Mouse (Mus musculus) testis, postnatal 10 days (tissue): ENCODE results near the gene A930033H14Rik.

ENCODE experiments used
- DNase-seq: peaks from one replicate; pipeline ENCODE4 v3.0.0; 2021; ENCODE audit warnings: low spot score

The A930033H14Rik gene

DNA sequence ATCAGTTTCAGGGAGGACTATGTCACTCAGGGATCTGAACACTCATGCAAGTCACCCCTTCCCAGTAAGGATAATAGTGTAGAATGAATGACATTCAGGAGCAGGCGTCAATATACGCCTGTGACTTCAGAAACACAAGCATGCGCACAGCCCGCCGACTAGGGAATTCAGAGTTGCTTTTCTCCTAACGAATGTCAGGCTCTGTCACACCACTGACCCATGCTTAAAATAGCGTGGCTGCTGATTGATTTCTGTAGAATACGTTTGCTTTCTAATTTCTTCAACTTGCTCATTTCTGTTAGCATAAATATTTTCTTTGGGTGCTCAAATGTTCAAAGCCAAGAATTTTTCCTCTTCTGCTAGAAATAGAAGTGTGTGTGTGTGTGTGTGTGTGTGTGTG, 13.1 kb upstream of the A930033H14Rik start:
- DNase-seq, result no peak

DNA sequence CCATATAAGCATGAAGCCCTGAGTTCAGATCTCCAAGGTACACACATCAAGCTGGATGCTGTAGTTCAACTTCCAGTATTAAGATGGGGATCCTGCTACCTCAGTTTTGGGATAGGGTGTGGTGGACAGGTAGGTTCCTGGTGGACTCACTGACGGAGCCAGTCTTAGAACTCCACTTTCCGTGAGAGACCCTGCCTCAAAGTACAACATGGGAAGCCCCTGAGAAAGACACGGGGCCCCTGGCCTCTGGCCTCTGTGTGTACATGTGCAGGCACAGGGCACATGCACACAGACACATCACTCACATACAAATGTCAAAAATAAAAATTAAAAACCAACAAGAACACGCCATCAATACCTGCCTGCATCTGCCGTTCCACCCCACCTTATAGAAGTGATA, 12.6 kb upstream of the A930033H14Rik start:
- DNase-seq, result no peak

DNA sequence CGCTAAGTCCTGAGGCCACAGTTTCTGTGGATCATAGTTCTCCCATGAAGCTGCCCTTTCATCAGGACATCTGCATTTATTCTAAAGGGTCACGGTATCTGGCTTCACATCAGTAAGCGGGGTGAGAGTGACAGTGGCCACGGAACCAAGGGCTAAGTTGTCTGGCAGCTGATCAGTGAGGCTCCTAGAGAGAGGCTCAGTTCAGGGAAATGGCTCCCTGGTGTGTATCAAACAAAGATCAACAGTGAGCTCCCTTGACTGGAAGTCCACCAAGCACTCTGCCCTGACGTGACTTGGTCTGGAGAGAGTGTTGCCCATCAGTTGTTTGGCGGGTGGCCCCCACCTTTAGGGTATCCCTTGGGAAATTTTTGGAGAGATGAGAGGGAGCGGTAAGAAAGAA, 11.4 kb upstream of the A930033H14Rik start:
- no peak for DNase-seq

DNA sequence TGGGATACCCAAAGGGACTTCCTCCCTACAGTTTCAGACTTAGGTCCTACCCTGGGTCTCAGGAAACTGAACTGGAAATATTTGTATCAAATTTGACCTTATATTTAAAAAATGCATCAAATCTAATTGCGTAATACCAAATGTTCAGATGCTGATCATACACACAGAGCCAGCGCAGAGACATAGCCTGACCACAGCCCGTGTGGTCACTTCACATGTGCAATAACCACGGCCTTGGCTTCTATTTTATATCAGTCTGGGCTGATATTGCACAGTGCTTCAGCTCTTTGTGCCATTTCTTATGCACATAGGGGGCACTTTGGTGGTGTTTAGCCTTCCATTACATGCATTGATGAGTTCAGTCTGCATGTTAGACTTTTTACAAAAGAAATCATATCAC, 10.3 kb upstream of the A930033H14Rik start:
- no peak for DNase-seq

DNA sequence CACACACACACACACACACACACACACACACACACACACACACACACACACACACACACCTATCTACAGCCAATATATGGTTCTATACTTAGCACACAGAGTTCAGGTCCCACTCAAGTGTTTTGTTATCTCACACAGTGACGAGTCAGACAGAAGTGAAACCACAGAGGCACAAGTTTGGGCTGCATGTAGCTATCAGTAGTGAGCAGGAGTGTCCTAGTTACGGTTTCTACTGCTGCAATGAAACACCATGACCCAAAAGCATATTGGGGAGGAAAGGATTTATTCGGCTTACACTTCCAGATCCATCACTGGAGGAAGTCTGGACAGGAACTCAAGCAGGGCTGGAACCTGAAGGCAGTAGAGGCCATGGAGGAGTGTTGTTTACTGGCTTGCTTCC, 9.1 kb upstream of the A930033H14Rik start:
- DNase-seq, result no peak

DNA sequence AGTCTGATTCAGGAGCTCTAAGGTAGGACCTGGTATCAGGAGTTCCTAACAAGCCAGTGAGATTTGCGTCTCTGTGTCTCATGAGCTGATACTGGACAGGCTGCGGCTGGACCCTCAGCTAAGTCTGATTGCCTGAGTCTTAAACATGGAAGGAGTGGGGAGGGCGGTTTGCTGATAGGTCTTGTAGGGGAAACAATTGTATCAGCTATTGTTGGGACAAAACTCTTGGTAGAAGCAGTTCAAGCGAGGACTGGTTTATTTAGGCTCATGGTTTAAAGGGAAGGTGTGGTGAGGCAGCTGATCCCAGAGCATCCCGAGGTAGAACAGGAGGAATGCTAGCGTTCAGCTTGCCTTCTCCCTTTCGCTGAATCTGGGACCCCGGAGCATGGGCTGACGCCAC, 8.2 kb upstream of the A930033H14Rik start:
- peak; percentile 31 for DNase-seq

DNA sequence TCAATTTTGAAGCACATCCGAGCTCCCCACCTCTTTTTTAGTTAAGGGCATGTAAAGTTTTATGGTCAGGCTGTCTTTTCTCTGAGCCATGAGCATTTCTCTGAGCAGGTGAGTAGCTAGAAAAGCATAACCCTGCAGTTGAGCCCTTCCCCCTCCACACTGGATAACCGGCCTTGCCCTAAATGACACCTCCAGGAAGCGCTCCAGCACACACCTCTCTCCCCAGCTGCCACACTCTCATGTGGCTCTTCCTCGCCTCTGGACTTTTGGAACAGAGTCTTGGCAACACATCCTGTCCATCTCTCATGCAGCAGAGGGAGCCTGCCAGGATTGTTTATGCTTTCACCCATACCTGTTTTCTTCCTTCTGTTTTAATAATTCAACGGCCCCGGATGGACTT, 7.4 kb upstream of the A930033H14Rik start:
- no peak for DNase-seq

DNA sequence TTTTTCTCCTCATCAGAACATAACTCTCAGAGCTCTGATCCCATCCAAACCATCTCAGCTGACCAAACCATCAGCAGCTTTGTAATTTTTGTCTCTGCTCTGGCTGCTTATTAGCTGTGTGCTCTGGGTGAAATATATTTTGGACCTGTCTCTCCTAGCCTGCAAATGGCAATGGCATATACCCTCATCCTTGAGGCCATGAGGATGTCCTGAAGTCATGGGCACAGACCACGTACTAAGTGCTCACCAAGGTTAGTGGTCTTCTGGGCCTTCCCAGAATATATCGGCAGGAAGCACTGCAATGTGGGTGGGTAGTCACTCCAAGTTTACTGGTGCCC, 6.4 kb upstream of the A930033H14Rik start:
- DNase-seq, result peak; percentile 29

DNA sequence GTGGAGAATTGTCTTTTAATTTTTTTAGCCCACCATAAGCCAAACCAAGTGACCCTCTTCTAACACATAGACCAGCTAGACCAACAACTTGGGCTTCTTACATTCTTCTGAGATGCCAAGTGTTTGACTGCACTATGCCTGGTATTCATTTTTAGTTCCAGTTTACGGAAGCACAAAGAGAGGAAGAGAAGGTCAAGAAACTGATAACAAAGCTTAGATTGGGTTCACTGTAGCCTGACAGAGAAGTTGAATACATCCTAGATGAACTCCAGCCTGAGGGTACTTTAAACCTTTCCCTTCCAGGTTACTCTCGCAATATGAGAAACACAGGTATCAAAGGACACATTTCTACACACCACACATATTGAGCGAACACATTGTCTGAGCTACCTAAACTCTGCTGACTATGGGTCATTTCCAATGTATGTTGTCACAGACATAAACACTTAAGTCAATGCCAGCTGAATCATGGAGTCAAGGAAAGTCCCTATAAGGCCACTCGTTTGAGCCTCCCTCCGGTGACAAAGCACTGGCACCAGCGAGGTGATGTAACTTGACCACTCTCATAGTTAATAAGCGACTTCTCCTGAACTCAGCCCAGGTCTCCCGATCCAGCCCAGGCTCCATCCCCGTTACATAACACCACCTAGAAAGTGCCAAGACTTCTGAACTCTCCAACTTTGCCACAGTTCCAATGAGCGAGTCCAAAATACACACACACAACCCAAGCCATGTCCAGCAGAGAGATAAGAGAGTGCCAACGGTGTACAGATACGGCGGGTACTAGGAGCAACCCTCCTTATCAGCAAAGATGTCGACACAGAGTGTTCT, 5.8 kb upstream of the A930033H14Rik start:
- peak; percentile 43 for DNase-seq

DNA sequence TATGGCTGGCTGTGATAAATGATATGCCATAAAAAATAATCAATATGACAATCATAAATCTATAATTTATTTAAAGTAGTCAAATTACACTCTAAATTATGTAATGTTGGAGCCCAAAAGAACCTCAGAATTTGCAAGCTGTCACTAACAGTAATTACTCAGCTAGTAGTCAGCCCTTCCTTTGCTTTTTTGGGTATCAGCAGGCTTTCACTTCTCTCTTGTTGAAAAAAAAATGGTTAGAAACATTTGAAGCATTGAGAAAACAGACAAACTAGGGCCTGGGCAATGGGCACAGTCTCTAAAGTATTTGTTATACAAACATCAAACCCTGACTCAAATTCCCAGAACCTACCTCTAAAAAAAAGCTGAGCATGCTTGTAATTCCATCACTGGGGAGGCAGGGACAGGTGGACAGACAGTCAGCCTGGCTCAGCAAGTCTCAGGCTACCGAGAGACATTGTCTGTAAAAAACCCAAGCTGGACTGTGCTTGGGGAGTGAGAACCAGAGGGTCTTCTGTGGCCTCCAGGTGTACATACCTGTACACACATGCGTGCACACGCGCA, 4.3 kb upstream of the A930033H14Rik start:
- DNase-seq, result peak; percentile 28

DNA sequence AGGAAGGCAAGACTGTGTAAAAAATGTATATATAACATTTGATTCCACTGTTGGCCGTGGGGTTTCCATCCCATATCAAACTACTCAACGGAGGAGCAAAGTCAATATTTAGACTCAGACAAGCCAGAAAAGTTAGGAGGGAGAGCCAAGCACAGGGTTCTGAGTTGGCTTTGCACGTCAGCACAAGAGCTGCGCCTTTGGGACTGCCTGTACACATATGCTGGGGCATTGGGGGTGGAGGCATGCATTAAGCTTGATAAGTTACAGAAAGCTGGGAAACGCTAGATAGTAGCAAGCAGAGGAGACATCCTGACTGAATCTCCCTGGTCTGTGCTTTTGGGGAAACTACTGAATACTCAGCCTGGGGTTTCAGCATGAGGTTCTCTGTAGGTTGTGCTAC, 1.1 kb upstream of the A930033H14Rik start:
- peak; percentile 46 for DNase-seq

DNA sequence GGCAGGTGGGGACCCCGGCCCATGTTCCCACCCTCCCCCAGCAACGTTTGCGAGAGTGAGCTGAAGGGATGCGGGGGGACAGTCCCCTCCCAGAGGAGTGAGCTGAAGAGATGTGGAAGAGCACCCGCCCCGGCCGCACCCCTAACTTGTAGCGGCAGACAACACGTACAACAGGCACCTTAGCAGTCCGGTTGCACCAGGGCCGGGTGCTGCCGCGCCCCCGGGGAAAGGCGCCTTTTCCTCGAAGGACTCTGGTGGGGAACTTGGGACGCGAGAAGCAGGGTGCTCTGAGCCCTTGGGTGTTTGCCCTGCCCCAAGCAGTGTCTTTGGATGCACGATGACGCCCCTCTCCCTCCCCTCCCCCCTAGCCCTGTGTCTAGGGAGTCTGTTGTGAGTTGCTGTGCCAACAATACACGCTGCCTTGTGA, 566 bp upstream of the A930033H14Rik start:
- peak; percentile 65 for DNase-seq

DNA sequence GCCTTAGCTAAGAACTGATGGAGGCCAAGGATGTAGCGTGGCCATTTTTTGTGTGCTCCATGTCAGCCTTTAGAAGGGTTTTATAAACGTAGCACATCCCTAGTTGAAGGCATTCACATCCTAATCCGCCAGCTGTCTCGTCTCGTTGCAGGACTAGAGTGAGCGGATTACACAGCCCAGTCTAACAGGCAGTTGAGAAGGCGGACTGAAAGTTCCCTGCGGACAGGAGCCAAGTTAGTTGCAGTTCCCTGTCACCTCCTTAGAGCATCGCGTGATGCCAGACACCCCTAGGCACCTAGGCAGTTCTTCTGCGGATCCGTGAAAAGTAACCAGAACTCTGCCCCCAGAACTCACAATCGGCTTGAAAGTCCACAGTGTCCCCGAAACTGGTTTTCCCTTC, 922 bp downstream of the A930033H14Rik start:
- DNase-seq, result peak; percentile 65

DNA sequence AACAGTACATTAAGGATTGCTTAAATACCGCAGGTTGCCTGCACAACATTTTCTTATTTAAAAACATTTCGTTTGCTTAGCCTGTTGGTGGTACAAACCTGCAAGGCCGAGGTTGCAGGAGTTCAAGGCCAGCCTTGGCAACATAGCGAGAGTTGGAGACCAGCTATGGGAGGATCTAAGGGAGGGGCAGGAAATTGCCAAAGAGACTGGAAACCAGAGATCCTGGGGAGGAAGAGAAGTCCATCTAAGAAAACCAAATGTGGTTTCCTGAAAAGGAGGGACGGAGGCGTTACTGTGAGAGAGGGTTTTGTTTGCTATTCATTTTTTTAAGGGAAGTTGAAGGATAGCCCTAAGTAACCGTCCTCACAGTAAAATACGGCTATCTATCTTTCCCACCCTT, 1.3 kb downstream of the A930033H14Rik start:
- DNase-seq, result peak; percentile 74

DNA sequence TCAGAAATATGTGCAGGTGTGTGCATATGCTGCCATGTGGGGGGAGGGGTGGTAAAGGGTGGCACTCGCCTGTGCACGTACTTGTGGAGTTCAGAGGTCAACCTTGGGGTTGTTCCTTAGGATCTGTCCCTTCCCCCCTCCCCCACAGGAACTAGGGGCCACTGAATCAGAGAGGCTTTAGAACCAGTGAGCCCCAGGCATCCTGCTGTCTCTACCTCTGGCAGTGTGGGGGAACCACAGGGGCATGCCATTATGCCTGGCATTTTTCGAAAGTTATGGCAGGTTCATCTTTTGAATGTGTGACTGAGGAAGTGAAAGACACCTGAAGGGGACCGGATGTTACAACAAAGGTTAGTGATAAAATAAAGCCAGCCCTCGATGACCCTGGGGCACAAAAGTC, 2.2 kb downstream of the A930033H14Rik start:
- peak; percentile 44 for DNase-seq

DNA sequence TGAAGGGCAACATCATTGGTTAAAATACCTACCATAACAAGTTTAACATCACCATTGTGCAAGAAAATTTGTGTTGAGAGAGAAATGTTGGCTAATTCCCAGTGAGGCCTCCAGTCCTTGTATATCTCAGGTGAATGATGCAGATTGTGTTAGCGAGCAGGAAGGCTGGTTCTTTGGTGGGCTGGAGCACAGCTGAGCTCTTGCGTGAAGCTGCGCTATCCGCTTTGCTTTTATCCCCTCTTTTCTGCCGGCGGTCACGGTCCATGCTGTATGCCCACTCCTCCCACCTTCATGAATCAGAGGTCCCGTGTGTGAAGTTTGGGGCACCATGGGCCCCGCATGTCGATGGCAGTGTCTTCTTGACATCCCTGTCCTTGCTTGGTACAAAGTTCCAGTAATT, 2.9 kb downstream of the A930033H14Rik start:
- DNase-seq, result no peak

DNA sequence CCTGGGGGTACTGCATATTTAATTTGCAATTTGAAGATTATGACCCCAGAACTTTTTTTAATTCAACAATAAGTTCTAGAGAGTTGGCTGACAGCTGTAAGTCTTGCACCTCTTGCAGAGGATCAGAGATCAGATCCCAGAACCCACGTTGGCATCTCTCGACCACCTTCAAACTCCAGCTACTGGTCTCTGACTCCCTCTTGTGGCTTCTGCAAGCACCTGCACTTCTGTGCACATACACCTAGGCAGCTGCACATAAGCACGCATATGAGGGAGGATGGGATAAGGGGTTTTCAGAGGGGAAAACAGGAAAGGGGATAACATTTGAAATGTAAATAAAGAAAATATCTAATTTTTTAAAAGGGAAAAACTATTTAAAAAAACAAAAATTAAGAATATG, 4.2 kb downstream of the A930033H14Rik start:
- no peak for DNase-seq

DNA sequence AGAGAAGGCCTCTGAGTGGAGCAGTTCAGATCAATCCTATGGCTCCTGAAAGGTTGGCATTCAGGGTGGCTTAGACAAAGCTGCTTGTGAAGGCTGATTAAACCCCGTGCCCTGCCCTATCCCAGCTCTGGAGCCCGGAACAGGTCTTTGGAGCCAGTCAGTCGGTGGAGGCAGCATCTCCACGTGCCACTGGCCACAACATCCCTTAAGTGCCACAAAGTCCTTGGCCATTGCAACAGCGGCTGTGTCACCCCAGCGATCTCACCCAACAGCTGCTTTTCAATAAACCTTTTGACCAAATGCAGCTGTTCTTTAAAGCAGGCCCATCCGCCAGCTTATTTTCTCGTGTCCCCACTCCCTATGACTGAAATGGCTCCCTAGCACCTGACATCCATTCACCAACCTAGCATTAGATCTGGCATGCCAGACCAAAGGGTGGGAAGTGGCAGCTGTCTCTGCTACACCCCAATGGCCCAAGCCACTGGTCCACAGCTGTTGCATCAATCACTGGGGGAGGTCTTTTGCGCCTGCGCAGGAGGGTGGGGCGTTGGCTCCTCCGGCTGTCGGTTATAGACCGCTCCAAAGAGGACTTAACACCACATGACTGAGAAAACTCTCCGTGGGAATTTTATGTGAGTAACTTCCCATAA, 4.8 kb downstream of the A930033H14Rik start:
- DNase-seq, result no peak

DNA sequence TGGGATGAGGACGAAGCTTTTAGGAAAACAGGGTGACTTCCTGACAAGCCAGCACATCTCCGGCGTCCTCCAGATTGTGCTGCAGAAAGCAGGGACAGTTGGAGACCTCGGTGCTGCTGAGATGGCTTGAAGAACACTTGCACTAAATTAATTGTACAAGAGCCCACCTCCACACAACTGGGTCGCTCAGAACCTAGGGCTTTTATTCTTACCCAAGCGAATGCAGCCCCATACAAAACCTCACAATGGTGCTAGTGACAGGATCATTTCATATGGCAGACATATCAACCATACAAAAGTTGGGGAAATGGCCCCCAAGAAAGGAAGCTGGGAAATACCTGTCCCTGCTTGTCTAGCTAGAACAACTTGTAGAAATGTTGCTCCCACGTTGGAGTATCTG, 5.4 kb downstream of the A930033H14Rik start:
- DNase-seq, result no peak

DNA sequence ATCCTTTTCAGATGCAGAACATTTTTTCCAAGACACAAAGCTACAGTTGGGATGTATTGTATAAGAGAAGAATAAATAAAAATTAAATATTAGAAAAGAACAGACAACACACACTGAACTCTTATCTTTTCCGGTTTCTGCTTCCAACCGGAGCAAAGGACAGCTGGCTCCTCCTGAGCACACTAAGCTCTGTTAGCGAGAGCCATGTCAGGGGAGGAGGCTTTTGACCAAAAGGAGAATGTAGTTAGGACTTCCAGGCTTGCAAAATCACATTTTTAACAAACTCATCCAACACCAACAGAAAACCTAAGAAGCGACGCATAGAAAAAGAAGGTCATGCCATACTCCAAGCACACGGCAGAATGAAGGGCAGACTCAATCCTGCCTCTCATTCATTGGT, 6.8 kb downstream of the A930033H14Rik start:
- DNase-seq, result no peak

DNA sequence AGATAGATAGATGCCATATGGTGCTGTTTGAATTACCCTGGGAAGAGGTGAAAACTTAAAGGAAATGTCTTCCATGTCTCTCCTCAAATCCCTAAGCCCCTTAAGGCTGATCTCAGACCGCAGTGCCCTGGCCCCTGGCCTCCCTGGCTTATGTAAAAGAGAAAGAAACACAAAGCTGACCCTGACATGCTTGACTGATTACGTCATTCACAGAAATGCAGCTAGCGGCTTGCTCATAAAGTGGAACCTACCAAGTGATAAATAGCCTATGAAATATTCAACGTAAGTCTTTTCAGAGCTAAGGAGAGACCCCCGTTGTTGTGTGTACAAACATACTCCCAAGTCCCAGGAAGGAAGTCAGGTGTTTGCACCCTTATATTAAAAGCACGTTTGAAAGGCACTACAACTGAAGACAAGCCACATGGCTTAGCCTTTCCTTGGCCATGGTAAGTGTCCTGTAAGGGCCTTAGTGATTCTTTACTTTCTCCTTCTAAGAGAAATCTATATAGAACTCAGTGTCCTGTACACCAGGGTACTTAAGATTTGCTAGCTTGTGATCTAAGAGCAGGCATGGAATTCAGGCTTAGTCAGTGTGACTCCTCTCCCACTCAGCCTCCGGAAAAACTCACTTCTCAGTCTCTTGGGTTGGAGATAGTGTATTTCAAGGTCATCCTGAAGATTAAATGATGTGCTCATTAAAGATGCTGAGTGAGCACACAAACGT, 8.1 kb downstream of the A930033H14Rik start:
- no peak for DNase-seq

DNA sequence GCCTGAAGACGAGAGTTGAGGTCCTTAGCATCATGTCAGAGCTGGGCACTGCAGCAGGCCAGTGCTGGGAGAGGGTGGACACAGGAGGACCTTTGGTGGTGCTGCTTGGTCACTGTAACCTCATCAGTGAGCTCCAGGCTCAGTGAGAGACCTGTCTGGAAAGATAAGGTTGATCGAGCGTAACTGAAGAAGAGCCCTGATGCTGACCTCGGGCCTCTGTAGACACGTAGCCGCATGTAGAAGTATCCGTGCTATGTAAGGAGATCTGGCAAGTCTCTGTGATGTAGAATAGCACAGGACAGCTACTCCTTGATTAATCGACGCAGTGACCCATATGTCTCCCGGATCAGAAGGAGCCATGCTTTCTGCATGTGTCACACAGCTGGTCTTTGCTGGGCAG, 19.2 kb downstream of the A930033H14Rik start:
- DNase-seq, result no peak

DNA sequence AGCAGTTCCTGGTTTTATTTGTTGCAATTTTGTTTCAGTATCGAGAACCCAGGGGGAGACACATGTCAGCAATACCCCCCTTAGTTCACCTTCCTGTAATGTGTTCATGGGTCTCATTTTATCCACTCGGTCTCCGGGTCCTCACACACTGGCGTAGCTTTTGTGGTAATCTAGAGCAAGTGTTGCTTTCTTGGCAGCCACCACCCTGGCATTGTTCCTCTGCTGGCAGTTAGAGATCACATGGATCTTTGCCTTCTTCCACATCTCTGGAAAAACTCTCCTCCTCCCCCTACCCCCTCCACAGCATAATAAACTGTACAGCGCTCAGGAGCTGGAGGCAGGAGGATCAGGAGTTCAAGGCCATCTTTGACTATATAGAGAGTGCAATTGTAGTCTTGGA, 20.6 kb downstream of the A930033H14Rik start:
- DNase-seq, result no peak
